Mouse (Mus musculus) layer of hippocampus, postnatal 14 days (tissue): ENCODE measurements at regions not wholly inside any gene's neighbourhood (a gene's known extent, or its start where the extent isn't known, plus 50 kb on each side); places are given as distances from the start of the nearest gene placed in this dataset.

ENCODE experiments used
- DNase-seq, 2 experiments: peaks; one replicate each; pipeline ENCODE4 v3.0.0; 2021 to 2022; ENCODE audit warnings: low spot score in 2 of 2, mixed read lengths in 1 of 2

DNA sequence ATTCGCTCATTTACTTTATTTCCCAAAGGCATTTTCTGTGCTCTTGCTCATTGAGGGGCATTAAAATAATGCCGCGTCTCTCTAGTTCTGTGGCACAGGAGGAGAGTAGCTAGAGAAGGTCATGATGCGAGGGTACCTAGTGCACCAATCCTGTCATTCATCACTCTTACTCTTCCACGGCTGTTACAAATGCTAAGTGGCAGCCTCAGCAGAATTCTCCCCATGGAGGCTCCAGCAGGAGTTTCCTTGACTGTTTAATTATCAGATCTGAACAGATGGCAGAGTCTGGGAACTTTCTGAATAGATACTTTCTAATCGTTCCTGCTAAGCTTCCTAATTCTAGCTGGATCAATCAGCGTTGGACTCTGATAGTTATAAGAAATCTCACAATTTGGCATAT lies 354.0 kb upstream of the Steap1 start:
- DNase-seq = peak in 1 of 2 experiments; percentile 7
